Mouse (Mus musculus) small intestine, adult 2 months (tissue): ENCODE data around the gene Apc2.

Experiments used
- CTCF ChIP-seq: fragments of 200-500 bp; IDR thresholded peaks from 2 replicates; pipeline ENCODE4 v1.5.1; 2012; ENCODE audit warnings: low read depth, mild to moderate bottlenecking, control low read depth, inconsistent platforms, low read length, moderate library complexity, mixed read lengths; ENCODE audit not compliant: insufficient replicate concordance, insufficient read length; ENCODE audit errors: extremely low read depth
- POLR2A ChIP-seq: fragments of 200-500 bp; IDR thresholded peaks from 2 replicates; pipeline ENCODE4 v1.6.1; 2012; ENCODE audit warnings: low read depth, mild to moderate bottlenecking, control low read depth, inconsistent platforms, low read length, moderate library complexity

DNA sequence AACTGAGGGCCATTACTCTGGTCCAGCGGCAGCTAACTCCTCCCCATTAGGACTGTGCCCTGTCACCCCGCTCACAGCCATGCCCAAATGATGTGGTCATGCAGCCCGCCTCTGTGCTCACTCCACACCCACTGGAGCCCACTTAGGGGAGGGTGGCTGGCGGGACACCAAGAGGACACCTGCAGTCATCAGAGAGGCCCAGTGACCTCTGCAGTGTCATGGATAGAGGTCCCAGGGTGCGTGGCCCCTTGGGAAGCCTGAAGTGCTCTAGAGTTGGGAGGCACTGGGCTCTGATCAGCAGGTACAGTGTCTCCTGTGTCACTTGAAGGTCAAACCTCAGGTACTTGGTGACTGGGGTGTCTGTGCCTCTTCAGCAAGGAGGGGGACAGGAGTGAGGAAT, 1.0 kb downstream of the Apc2 start:
- TF ChIP-seq CTCF, result no peak
- no peak for TF ChIP-seq POLR2A
